Mouse (Mus musculus): Measurements from ENCODE around the gene Ncapd2. TPM values are rescaled to one million over a fixed set of nuclear protein-coding genes. Genes with fewer than 3 reads are reported as not detected.

The Ncapd2 gene
- polyA plus RNA-seq, 1 experiment from 2014 or later, result 142 TPM

- peak overlapping the region; percentile 39; the same call in 1 of the 2 replicates for H3K9ac ChIP-seq
- no peak overlapping the region for H3K27ac ChIP-seq
- no peak for ATAC-seq (ENCODE audit: low FRiP score)
- WGBS, result 65% methylated on average over 7 of the region's 7 CpGs
- H3K36me3 ChIP-seq, result peaks cover 32% of the 10 kb centered on the region
- H3K4me2 ChIP-seq (replicated peaks), result no peak overlapping the region
- H3K4me1 ChIP-seq, result peaks cover 43% of the 10 kb centered on the region
- H3K9me3 ChIP-seq (replicated peaks), result no peaks in the 10 kb centered on the region
- no peaks in the 10 kb centered on the region for H3K27me3 ChIP-seq
- H3K4me3 ChIP-seq, result no peak overlapping the region
These were observed 41.9 kb downstream of the Ncapd2 start for GRCm38 (mm10) chr6:125149569-125149950.

GRCm38 (mm10) chr6:125148926-125149568 lies 42.5 kb downstream of the Ncapd2 start:
- 85% methylated on average over 16 of the region's 16 CpGs for WGBS
- Histone ChIP-seq H3K9me3 (replicated peaks) (no peaks in the 10 kb centered on the region), H3K36me3 (peaks cover 34% of the 10 kb centered on the region), H3K9ac (peak overlapping the region; percentile 47; the same call in 1 of the 2 replicates), H3K4me3 (no peak overlapping the region), H3K4me2 (replicated peaks) (peak overlapping the region; percentile 72; the same call in 1 of the 2 replicates), H3K27ac (peak overlapping the region; percentile 12; the same call in 1 of the 2 replicates), H3K27me3 (no peaks in the 10 kb centered on the region), H3K4me1 (peaks cover 46% of the 10 kb centered on the region)
- ATAC-seq (ENCODE audit: low FRiP score), result no peak

- peak overlapping the region; percentile 47; the same call in 1 of the 2 replicates for H3K9ac ChIP-seq
- 69% methylated on average over 18 of the region's 18 CpGs for WGBS
These were observed 43.1 kb downstream of the Ncapd2 start for GRCm38 (mm10) chr6:125148251-125148925.

GRCm38 (mm10) chr6:125147329-125147728 lies 44.2 kb downstream of the Ncapd2 start:
- H3K27me3 ChIP-seq, result no peaks in the 10 kb centered on the region
- H3K4me2 ChIP-seq (replicated peaks), result peak overlapping the region; percentile 72
- H3K4me3 ChIP-seq, result 0 out of 2 replicates have a peak overlapping the region, but pooled peaks have one; percentile 7
- ATAC-seq (ENCODE audit: low FRiP score), result no peak
- peak overlapping the region; percentile 48 for H3K27ac ChIP-seq
- peaks cover 46% of the 10 kb centered on the region for H3K4me1 ChIP-seq
- peaks cover 25% of the 10 kb centered on the region for H3K36me3 ChIP-seq
- no peaks in the 10 kb centered on the region for H3K9me3 ChIP-seq (replicated peaks)
- H3K9ac ChIP-seq, result peak overlapping the region; percentile 55; the same call in 1 of the 2 replicates
- WGBS, result 52% methylated on average over 10 of the region's 10 CpGs

More at GRCm38 (mm10) chr6:125148251-125148925, 43.1 kb downstream of the Ncapd2 start:
- Histone ChIP-seq H3K4me1 (peaks cover 46% of the 10 kb centered on the region), H3K27ac (peak overlapping the region; percentile 30; the same call in 1 of the 2 replicates), H3K4me3 (0 out of 2 replicates have a peak overlapping the region, but pooled peaks have one; percentile 0), H3K9me3 (replicated peaks) (no peaks in the 10 kb centered on the region), H3K36me3 (peaks cover 34% of the 10 kb centered on the region), H3K27me3 (no peaks in the 10 kb centered on the region), H3K4me2 (replicated peaks) (peak overlapping the region; percentile 72)
- ATAC-seq (ENCODE audit: low FRiP score), result no peak

- no peaks in the 10 kb centered on the region for H3K27me3 ChIP-seq
- peaks cover 27% of the 10 kb centered on the region for H3K36me3 ChIP-seq
- no peak for ATAC-seq (ENCODE audit: low FRiP score)
- peak overlapping the region; percentile 10 for H3K4me3 ChIP-seq
- H3K9me3 ChIP-seq (replicated peaks), result no peaks in the 10 kb centered on the region
- peak overlapping the region; percentile 55; the same call in 1 of the 2 replicates for H3K9ac ChIP-seq
- H3K27ac ChIP-seq, result peak overlapping the region; percentile 48
- H3K4me2 ChIP-seq (replicated peaks), result peak overlapping the region; percentile 72
- peaks cover 46% of the 10 kb centered on the region for H3K4me1 ChIP-seq
- 90% methylated on average over 4 of the region's 4 CpGs for WGBS
These were observed 44.7 kb downstream of the Ncapd2 start for GRCm38 (mm10) chr6:125146797-125147196.

GRCm38 (mm10) chr6:125146148-125146547 lies 45.4 kb downstream of the Ncapd2 start:
- H3K4me3 ChIP-seq, result peak overlapping the region; percentile 76
- H3K27ac ChIP-seq, result no peak overlapping the region
- ATAC-seq (ENCODE audit: low FRiP score), result no peak
- peaks cover 46% of the 10 kb centered on the region for H3K4me1 ChIP-seq
- peaks cover 27% of the 10 kb centered on the region for H3K36me3 ChIP-seq
- no peaks in the 10 kb centered on the region for H3K9me3 ChIP-seq (replicated peaks)
- H3K9ac ChIP-seq, result peak overlapping the region; percentile 83
- WGBS, result 54% methylated on average over 7 of the region's 7 CpGs
- peak overlapping the region; percentile 72 for H3K4me2 ChIP-seq (replicated peaks)
- no peaks in the 10 kb centered on the region for H3K27me3 ChIP-seq

GRCm38 (mm10) chr6:125145479-125145951 lies 46.0 kb downstream of the Ncapd2 start:
- H3K36me3 ChIP-seq, result peaks cover 30% of the 10 kb centered on the region
- H3K4me3 ChIP-seq, result peak overlapping the region; percentile 76
- H3K4me2 ChIP-seq (replicated peaks), result peak overlapping the region; percentile 72
- peak; percentile 76 for ATAC-seq (ENCODE audit: low FRiP score)
- under 1% methylated on average over 29 of the region's 35 CpGs for WGBS
- H3K9ac ChIP-seq, result peak overlapping the region; percentile 83
- H3K9me3 ChIP-seq (replicated peaks), result no peaks in the 10 kb centered on the region
- no peaks in the 10 kb centered on the region for H3K27me3 ChIP-seq
- peak overlapping the region; percentile 93 for H3K27ac ChIP-seq
- peaks cover 46% of the 10 kb centered on the region for H3K4me1 ChIP-seq

- peak within 1 kb of the TSS; percentile 93 for H3K27ac ChIP-seq
- H3K27me3 ChIP-seq, result no peaks in the 10 kb centered on the region
- peak within 1 kb of the TSS; percentile 83 for H3K9ac ChIP-seq
- peak; percentile 95 for ATAC-seq (ENCODE audit: low FRiP score)
- H3K4me1 ChIP-seq, result peaks cover 46% of the 10 kb centered on the region
- WGBS, result under 1% methylated on average over 16 of the region's 16 CpGs
- H3K4me3 ChIP-seq, result peak within 1 kb of the TSS; percentile 76
- H3K4me2 ChIP-seq (replicated peaks), result peak within 1 kb of the TSS; percentile 72
- peaks cover 35% of the 10 kb centered on the region for H3K36me3 ChIP-seq
- H3K9me3 ChIP-seq (replicated peaks), result no peaks in the 10 kb centered on the region
These were observed 46.5 kb downstream of the Ncapd2 start, which contains the start of gene Iffo1 for GRCm38 (mm10) chr6:125145001-125145400. TSS of gene Iffo1 (plus strand) at chr6:125145241.

GRCm38 (mm10) chr6:125143904-125144303 lies 47.6 kb downstream of the Ncapd2 start:
- Histone ChIP-seq H3K9me3 (replicated peaks) (no peaks in the 10 kb centered on the region), H3K27ac (no peak overlapping the region), H3K36me3 (peaks cover 46% of the 10 kb centered on the region), H3K4me1 (peaks cover 41% of the 10 kb centered on the region), H3K27me3 (no peaks in the 10 kb centered on the region), H3K4me3 (no peak overlapping the region), H3K4me2 (replicated peaks) (no peak overlapping the region), H3K9ac (no peak overlapping the region)
- ATAC-seq (ENCODE audit: low FRiP score), result no peak
- WGBS, result 86% methylated on average over 9 of the region's 9 CpGs

- Histone ChIP-seq H3K4me2 (replicated peaks) (no peak overlapping the region), H3K27me3 (no peaks in the 10 kb centered on the region), H3K36me3 (peaks cover 54% of the 10 kb centered on the region), H3K27ac (no peak overlapping the region), H3K4me3 (no peak overlapping the region), H3K4me1 (peaks cover 33% of the 10 kb centered on the region), H3K9ac (no peak overlapping the region), H3K9me3 (replicated peaks) (no peaks in the 10 kb centered on the region)
- no peak for ATAC-seq (ENCODE audit: low FRiP score)
- 84% methylated on average over 3 of the region's 3 CpGs for WGBS
These were observed 48.4 kb downstream of the Ncapd2 start for GRCm38 (mm10) chr6:125143128-125143527.

GRCm38 (mm10) chr6:125142436-125142835 lies 49.1 kb downstream of the Ncapd2 start:
- no peaks in the 10 kb centered on the region for H3K9me3 ChIP-seq (replicated peaks)
- no peaks in the 10 kb centered on the region for H3K27me3 ChIP-seq
- peaks cover 60% of the 10 kb centered on the region for H3K36me3 ChIP-seq
- H3K27ac ChIP-seq, result no peak overlapping the region
- H3K4me1 ChIP-seq, result peaks cover 26% of the 10 kb centered on the region
- H3K9ac ChIP-seq, result no peak overlapping the region
- no peak overlapping the region for H3K4me3 ChIP-seq
- no peak overlapping the region for H3K4me2 ChIP-seq (replicated peaks)
- WGBS, result 92% methylated on average over 8 of the region's 8 CpGs
- ATAC-seq (ENCODE audit: low FRiP score), result no peak

- no peak overlapping the region for H3K9ac ChIP-seq
- peaks cover 5% of the 10 kb centered on the region for H3K4me1 ChIP-seq
- no peaks in the 10 kb centered on the region for H3K27me3 ChIP-seq
- H3K9me3 ChIP-seq (replicated peaks), result no peaks in the 10 kb centered on the region
- WGBS, result 92% methylated on average over 7 of the region's 7 CpGs
- H3K36me3 ChIP-seq, result peaks cover 85% of the 10 kb centered on the region
- no peak overlapping the region for H3K27ac ChIP-seq
- no peak for ATAC-seq (ENCODE audit: low FRiP score)
- H3K4me2 ChIP-seq (replicated peaks), result no peak overlapping the region
- H3K4me3 ChIP-seq, result no peak overlapping the region
These were observed 51.8 kb downstream of the Ncapd2 start for GRCm38 (mm10) chr6:125139747-125140146.

Measured in hindbrain, embryonic 12.5 days (tissue).